Mouse (Mus musculus) kidney, adult 2 months (tissue): Measurements from ENCODE around the gene Coq2.

ENCODE experiments used
- CTCF ChIP-seq: fragments of 200-500 bp; conservative IDR thresholded peaks from 2 replicates; pipeline ENCODE4 v1.5.1; 2011; ENCODE audit warnings: low read depth, mild to moderate bottlenecking, control low read depth, low read length, moderate library complexity, mixed read lengths; ENCODE audit not compliant: insufficient read depth, insufficient read length
- POLR2A ChIP-seq: fragments of 200-500 bp; IDR thresholded peaks from one replicate; pipeline ENCODE4 v1.6.1; 2011; ENCODE audit warnings: low read depth, low read length, control low read depth

- peak; percentile 86 for TF ChIP-seq CTCF
- no peak for TF ChIP-seq POLR2A
Measured at GRCm38 (mm10) chr5:100674711-100675376, at the start of gene Coq2.
